Mouse (Mus musculus) forebrain, embryonic 10.5 days (tissue): Measurements from ENCODE around the gene Specc1. TPM values are rescaled to one million over a fixed set of nuclear protein-coding genes. Genes with fewer than 3 reads are reported as not detected.
"Not testable (repeated sequence)": the region's sequence is repeated elsewhere in the genome, so short reads cannot be mapped to it uniquely, and the experiment has no call there.

ENCODE experiments used
- DNase-seq: peaks from one replicate; pipeline ENCODE4 v3.0.0-alpha.2; 2017; ENCODE audit warnings: low spot score; ENCODE audit errors: extremely low spot score
- H3K27ac ChIP-seq: fragments of 300-500 bp; sonication (generic); 2 replicates; pipeline ENCODE4 v1.5.1; 2016; ENCODE audit warnings: mild to moderate bottlenecking
- H3K27me3 ChIP-seq: fragments of 300-500 bp; sonication (generic); 2 replicates; pipeline ENCODE4 v1.6.1; 2016; ENCODE audit warnings: mild to moderate bottlenecking; ENCODE audit not compliant: poor library complexity, severe bottlenecking
- H3K36me3 ChIP-seq: fragments of 300-500 bp; sonication (generic); replicated peaks from 2 replicates; pipeline ENCODE4 v1.6.1; 2016; ENCODE audit warnings: mild to moderate bottlenecking, moderate library complexity
- H3K4me1 ChIP-seq: fragments of 300-500 bp; sonication (generic); 2 replicates; pipeline ENCODE4 v1.6.1; 2016
- H3K4me3 ChIP-seq: fragments of 300-500 bp; sonication (generic); 2 replicates; pipeline ENCODE4 v1.5.1; 2016; ENCODE audit warnings: mild to moderate bottlenecking, moderate library complexity
- H3K9me3 ChIP-seq: fragments of 300-500 bp; sonication (generic); 2 replicates; pipeline ENCODE4 v1.6.1; 2016; ENCODE audit warnings: mild to moderate bottlenecking, moderate library complexity
- WGBS: fragments of 180-500 bp; shearing (Covaris S2); methylation state at CpG from one replicate; pipeline ENCODE4 v1.1.7; 2016; 5-methylcytosine and 5-hydroxymethylcytosine counted together
- polyA plus RNA-seq: library from polyadenylated mRNA; unstranded; fragments of >200 nt; fragmentation: Nextera tagmentation; extraction: Ambion mirVana; gene quantifications from 2 replicates; pipeline ENCODE4 v1.2.1, GENCODE M21; 2016

Gene Specc1
- polyA plus RNA-seq, 1 experiment from 2014 or later = 12.0 TPM

DNA sequence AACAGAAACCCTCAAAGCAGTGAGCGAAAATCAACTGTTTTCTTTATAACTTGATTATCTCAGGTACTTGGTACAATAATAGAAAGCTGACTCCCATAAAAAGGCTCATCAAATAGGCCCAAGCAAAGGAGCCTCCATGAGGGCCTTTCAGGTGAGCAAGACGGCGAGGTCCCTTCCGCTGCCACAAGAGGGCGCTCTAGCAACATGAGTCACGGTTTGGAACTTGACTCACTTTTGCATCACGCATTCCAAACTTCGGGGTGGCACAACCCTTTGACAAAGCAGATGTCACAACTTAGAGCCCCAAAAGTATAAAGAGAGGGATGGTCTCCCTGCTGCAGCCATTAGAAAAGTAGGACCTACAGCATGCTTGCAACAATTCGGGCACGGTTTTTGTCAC lies 5.9 kb upstream of the Specc1 start:
- Histone ChIP-seq H3K36me3 (no peaks in the 10 kb centered on the region), H3K27ac (no peak overlapping the region), H3K27me3 (no peaks in the 10 kb centered on the region), H3K4me3 (no peak overlapping the region), H3K4me1 (no peaks in the 10 kb centered on the region), H3K9me3 (no peaks in the 10 kb centered on the region)
- peak; percentile 80 for DNase-seq
- 21% methylated on average over 10 of the region's 10 CpGs for WGBS

DNA sequence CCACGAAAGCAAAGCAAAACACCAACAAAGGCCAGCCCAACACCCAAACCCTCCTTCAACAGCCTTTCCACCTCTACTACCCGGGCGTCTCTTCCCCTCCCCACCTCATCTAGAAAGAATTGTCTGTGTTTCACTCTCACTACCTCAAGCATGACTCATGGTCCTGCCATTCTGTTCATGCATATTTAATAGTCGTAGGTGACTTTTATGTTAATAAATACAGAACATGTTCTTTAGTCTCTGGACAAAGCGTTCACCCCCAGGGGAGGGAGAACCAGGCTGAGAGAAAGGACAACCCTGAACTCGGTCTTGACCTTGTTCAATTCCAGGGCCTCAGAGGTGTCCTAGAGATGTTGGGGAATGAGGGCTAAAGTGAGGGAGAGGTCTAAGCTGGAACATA lies 1.4 kb upstream of the Specc1 start:
- H3K27me3 ChIP-seq = peaks cover 31% of the 10 kb centered on the region
- H3K27ac ChIP-seq = no peak overlapping the region
- H3K4me3 ChIP-seq = no peak overlapping the region
- no peak for DNase-seq
- H3K36me3 ChIP-seq = no peaks in the 10 kb centered on the region
- H3K4me1 ChIP-seq = peaks cover 11% of the 10 kb centered on the region
- WGBS = 87% methylated on average over 6 of the region's 6 CpGs
- no peaks in the 10 kb centered on the region for H3K9me3 ChIP-seq

DNA sequence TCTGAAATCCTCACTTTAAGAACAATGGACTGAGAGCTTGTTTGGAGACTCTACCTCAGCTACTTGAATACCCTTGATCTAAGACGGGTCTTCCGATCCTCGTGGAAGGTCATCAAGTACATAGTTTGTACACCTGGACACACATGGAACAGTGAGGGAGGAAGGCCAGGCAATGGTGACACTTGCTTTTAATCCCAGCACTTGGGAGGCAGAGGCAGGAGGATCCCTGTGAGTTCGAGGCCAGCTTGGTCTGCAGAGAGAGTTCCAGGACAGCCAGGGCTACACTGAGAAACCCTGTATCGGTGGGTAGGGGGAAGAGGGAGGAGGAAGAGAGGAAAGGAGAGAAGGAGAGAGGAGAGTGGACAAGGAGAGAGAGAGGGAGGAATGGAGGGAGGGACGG lies 612 bp upstream of the Specc1 start:
- Histone ChIP-seq H3K4me3 (peak overlapping the region; percentile 82; the same call in 1 of the 2 replicates), H3K27ac (peak overlapping the region; percentile 62; the same call in 1 of the 2 replicates), H3K27me3 (peaks cover 31% of the 10 kb centered on the region), H3K4me1 (peaks cover 11% of the 10 kb centered on the region), H3K9me3 (no peaks in the 10 kb centered on the region), H3K36me3 (no peaks in the 10 kb centered on the region)
- WGBS = 84% methylated on average over 6 of the region's 6 CpGs
- no peak for DNase-seq

DNA sequence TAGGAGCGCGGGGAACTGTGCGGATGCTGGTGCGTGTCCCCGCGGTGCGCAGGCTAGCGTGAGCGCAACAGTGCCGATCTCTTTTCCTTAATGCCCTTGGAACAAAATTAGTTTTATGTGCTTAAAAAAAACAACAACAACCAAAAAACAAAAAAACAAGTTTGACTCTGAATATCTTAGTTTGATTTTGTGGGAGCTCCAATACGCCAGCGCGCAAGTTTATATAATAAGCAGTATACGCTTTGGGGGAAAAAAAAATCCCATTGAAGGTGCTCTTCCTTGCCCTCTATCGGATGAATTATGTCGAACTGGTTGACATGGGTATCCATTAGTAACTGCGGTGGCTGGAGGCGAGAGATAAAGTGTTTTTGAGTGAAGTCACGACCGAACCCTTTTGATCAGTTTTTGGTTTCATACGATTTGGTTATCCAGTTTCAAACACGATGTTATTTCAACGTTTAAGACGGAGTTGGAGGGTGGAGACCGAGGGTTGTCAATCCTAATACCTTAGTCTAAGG lies 792 bp downstream of the Specc1 start:
- DNase-seq = peak; percentile 20
- Histone ChIP-seq H3K27me3 (peaks cover 31% of the 10 kb centered on the region), H3K36me3 (no peaks in the 10 kb centered on the region), H3K27ac (peak overlapping the region; percentile 72), H3K9me3 (no peaks in the 10 kb centered on the region), H3K4me1 (peaks cover 11% of the 10 kb centered on the region), H3K4me3 (peak overlapping the region; percentile 82)
- WGBS = 6% methylated on average over 25 of the region's 25 CpGs

DNA sequence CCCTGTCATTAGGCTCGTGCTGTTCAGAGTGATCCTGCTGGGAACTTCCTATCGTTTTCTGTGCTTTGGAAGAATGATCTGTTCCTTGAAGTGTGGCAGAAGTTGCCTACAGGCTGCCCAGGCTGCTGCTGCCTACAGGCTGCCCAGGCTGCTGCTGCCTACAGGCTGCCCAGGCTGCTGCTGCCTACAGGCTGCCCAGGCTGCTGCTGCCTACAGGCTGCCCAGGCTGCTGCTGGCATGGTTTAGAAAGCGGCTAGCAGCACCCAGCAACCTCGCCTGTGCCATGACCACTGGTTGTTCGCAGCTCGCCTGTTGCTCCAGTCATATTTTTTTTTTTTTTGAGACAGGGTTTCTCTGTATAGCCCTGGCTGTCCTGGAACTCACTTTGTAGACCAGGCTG lies 2.1 kb downstream of the Specc1 start:
- peaks cover 11% of the 10 kb centered on the region for H3K4me1 ChIP-seq
- not testable (repeated sequence) for H3K36me3 ChIP-seq, H3K9me3 ChIP-seq, DNase-seq, H3K27ac ChIP-seq, H3K4me3 ChIP-seq
- H3K27me3 ChIP-seq = peaks cover 31% of the 10 kb centered on the region
- WGBS = 68% methylated on average over 6 of the region's 6 CpGs

DNA sequence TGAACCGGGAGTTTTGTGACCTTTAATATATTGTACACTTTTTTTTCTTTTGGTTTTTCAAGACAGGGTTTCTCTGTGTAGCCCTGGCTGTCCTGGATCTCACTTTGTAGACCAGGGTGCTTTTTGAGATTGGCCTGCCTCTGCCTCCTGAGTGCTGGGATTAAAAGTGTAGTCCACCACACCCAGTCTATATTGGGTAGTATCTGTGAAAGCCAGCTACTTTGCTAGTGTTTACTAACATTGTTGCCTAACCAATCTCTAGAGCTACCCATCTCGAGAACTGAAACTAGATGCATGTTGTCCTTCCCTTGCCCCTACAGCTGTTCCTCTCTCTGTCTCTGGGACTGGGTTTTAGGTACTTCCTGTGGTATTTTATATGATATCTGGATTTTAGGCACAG lies 3.5 kb downstream of the Specc1 start:
- H3K4me1 ChIP-seq = peaks cover 11% of the 10 kb centered on the region
- H3K36me3 ChIP-seq = no peaks in the 10 kb centered on the region
- H3K27me3 ChIP-seq = peaks cover 31% of the 10 kb centered on the region
- no peak overlapping the region for H3K27ac ChIP-seq
- WGBS = 81% methylated on average over 2 of the region's 2 CpGs
- H3K9me3 ChIP-seq = no peaks in the 10 kb centered on the region
- no peak for DNase-seq
- H3K4me3 ChIP-seq = no peak overlapping the region

DNA sequence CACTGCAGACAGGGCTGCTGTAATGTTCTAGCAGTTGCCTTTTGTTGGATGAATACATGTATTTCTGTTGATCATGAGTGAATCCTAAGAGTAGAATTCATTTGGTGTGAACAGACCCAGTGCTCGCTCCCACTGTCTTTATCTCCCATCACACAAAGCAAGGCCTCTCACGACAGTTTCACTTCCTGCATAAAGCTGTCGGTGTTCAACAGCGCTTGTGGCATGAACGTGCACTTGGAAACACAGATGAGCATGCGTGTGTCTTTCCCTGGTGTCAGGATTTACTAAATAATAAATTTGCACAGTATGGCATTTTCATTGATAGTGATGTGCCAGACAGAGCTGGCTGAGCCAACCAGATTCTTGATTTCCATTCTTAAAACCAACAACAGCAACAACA lies 6.1 kb downstream of the Specc1 start:
- H3K4me3 ChIP-seq = no peak overlapping the region
- no peaks in the 10 kb centered on the region for H3K9me3 ChIP-seq
- H3K27me3 ChIP-seq = peaks cover 21% of the 10 kb centered on the region
- H3K36me3 ChIP-seq = no peaks in the 10 kb centered on the region
- no peak overlapping the region for H3K27ac ChIP-seq
- no peak for DNase-seq
- no peaks in the 10 kb centered on the region for H3K4me1 ChIP-seq
- 86% methylated on average over 6 of the region's 6 CpGs for WGBS

DNA sequence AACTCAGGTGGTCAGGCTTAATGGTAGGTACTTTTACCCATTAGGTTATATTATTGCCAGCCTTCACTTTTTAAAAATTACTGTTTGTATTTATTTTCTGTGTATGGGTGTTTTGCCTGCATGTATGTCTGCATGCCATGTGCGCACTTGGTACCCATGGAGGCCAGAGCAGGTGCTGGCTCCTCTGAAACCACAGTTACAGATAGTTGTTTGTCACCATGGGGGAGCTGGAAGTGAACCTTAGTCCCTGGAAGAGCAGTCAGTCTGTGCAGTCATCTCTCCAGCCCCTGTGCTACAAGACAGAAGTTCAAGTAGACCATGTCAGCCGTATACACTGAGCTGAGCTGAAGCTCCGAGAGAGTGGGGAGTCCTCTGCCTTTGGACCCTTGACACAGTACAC lies 6.6 kb downstream of the Specc1 start:
- no peak for DNase-seq

DNA sequence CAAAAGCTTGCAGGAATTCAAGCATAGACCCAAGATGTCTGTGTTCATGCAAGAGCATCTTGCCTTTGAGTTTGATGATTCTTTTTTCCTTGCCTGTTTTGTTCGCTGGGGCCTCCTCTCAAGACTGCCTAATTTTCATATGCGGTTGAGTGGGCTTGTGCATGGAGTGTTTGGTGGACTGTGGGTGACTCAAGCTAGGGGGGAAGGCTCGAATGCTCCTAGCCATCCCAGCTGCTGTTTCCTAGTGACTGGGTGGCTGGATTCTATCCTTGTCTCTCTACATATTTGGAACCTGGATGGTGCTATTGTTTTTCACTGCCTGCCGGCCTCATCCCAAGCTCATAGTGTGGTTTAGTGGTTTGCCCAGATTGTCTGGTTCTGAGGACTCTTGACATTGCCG lies 8.0 kb downstream of the Specc1 start:
- H3K4me3 ChIP-seq = no peak overlapping the region
- DNase-seq = no peak
- H3K27ac ChIP-seq = no peak overlapping the region
- peaks cover 1% of the 10 kb centered on the region; the same call in 1 of the 2 replicates for H3K27me3 ChIP-seq
- WGBS = 93% methylated on average over 5 of the region's 5 CpGs
- no peaks in the 10 kb centered on the region for H3K4me1 ChIP-seq
- no peaks in the 10 kb centered on the region for H3K9me3 ChIP-seq
- H3K36me3 ChIP-seq = no peaks in the 10 kb centered on the region

More for the DNA sequence above, 6.6 kb downstream of the Specc1 start:
- Histone ChIP-seq H3K4me1 (no peaks in the 10 kb centered on the region), H3K36me3 (no peaks in the 10 kb centered on the region), H3K27ac (no peak overlapping the region), H3K4me3 (no peak overlapping the region), H3K27me3 (peaks cover 15% of the 10 kb centered on the region), H3K9me3 (no peaks in the 10 kb centered on the region)
- WGBS = 89% methylated on average over 3 of the region's 3 CpGs

DNA sequence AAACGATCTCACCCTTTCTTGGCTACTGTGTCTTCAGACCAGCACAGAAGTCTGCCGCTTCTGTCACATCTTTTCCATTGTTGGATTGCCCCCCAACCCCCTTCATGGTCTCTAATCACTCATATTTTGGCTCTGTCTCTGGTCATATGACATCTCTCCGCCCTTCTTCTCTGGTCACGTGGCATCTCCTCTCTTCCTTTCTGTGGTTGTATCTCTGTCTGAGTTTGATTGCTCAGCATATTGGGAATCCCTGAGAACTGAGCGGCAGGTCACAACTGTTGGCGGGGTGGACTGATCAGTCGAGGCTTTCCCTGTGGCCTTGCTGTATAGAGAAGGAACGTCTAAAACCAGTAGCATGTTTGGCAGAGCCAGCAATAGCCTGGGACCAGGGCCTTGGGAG lies 10.5 kb downstream of the Specc1 start:
- Histone ChIP-seq H3K9me3 (no peaks in the 10 kb centered on the region), H3K27ac (no peak overlapping the region), H3K4me1 (no peaks in the 10 kb centered on the region), H3K36me3 (no peaks in the 10 kb centered on the region), H3K4me3 (no peak overlapping the region), H3K27me3 (no peaks in the 10 kb centered on the region)
- WGBS = 89% methylated on average over 8 of the region's 8 CpGs
- no peak for DNase-seq

DNA sequence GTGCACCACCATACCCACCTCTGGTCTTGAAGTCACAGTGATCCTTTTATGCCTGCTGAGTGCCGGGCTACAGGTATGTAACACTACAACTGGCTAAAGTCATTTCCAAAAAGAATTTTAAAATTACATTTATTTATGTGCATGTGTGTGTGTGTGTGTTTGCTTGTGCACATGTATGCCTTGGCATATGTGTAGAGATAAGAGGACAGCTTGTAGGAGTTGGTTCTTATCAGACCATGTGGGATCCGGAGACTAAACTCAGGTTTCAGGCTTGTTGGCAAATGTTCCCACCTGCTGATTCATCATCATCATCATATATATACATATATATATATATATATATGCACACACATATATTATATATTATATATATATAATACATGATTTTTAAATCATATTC lies 12.3 kb downstream of the Specc1 start:
- Histone ChIP-seq H3K27me3 (no peaks in the 10 kb centered on the region), H3K36me3 (no peaks in the 10 kb centered on the region), H3K27ac (no peak overlapping the region), H3K9me3 (no peaks in the 10 kb centered on the region), H3K4me3 (no peak overlapping the region), H3K4me1 (peaks cover 3% of the 10 kb centered on the region)
- WGBS = 97% methylated on average over 2 of the region's 2 CpGs
- DNase-seq = no peak

DNA sequence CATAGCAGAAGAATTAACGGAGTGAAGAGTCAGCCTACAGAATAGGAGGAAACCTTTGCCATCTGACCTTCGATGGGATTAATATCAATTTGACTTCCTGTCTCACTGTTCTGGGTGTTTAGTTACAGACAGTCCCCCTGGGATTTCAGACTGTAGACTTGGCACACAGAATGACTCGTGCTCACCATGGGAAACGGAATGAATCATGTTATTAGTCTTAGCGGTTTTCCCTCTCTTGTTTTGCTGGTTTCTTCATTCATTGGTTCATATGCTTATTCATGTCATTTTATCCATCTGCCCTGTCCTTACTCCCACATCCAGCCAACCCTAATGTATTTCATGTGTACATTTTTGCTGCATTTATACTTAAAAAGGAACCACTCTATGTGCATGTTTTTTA lies 14.3 kb downstream of the Specc1 start:
- WGBS = 81% methylated on average over 5 of the region's 5 CpGs
- Histone ChIP-seq H3K9me3 (no peaks in the 10 kb centered on the region), H3K27ac (no peak overlapping the region), H3K4me3 (no peak overlapping the region), H3K36me3 (no peaks in the 10 kb centered on the region), H3K4me1 (peaks cover 7% of the 10 kb centered on the region), H3K27me3 (no peaks in the 10 kb centered on the region)
- DNase-seq = no peak

DNA sequence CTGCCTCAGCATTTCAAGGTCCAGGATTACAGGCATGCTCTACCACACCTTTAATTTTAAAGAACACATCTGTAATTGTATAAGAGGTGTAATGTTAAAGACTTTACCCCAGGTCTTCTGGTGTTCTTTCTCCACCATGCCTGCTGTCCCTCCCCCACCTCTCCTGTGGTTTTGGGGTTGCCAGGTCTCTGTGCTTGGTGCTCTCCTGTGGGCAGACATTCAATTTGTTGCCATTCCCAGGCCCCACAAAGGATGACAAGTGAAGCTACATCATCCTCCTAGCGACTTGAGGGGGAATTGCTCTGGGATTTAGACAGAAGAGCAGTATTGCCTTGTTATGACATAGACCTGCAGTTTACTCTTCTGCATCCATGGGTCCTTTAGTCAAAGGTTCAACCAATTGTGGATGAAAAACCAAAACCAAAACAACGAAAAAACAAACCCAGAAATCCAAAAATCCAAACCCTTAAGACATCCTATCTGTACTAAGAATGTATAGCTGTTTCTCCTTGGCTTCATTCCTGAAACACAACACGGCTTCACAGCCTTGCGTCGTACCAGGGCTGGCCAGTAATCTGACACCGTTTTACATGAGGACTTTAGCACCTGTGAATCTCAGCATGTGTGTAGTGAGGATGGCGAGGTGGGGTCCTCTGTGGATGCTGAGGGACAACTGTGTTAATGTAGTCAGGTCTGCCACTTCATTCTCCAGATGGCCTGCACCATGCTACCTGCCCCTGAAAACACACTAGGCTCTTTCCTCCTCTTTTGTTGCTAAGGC lies 15.1 kb downstream of the Specc1 start:
- Histone ChIP-seq H3K27me3 (no peaks in the 10 kb centered on the region), H3K36me3 (no peaks in the 10 kb centered on the region), H3K4me3 (no peak overlapping the region), H3K4me1 (peaks cover 7% of the 10 kb centered on the region), H3K9me3 (no peaks in the 10 kb centered on the region), H3K27ac (no peak overlapping the region)
- DNase-seq = no peak
- WGBS = 66% methylated on average over 7 of the region's 7 CpGs
